Mouse (Mus musculus) cortical plate, adult 2 months (tissue): ENCODE measurements around the gene Amz2.

ENCODE experiments used
- CTCF ChIP-seq: fragments of 200-500 bp; IDR thresholded peaks from 2 replicates; pipeline ENCODE4 v1.5.1; 2011; ENCODE audit warnings: mild to moderate bottlenecking, control low read depth, low read length; ENCODE audit not compliant: insufficient read depth; ENCODE audit errors: extremely low read depth
- POLR2A ChIP-seq: fragments of 200-500 bp; IDR thresholded peaks from 2 replicates; pipeline ENCODE4 v1.6.1; 2011; ENCODE audit warnings: mild to moderate bottlenecking, low read length, control low read depth; ENCODE audit not compliant: insufficient read depth; ENCODE audit errors: extremely low read depth

- TF ChIP-seq POLR2A (no peak), CTCF (no peak)
Observed at GRCm38 (mm10) chr11:109410197-109410980, 15.4 kb upstream of the Amz2 start.
